Mouse (Mus musculus): ENCODE measurements around the gene Usp15.

GRCm38 (mm10) chr10:123063021-123063420, 133.8 kb downstream of the Usp15 start:
- TF ChIP-seq GATA1 (IDR thresholded peaks at IDR 0.05; ENCODE audit: low read length), result no peak
- TF ChIP-seq TAL1 (IDR thresholded peaks at IDR 0.05; ENCODE audit: low read length), result no peak

All from erythroblast, embryonic 14.5 days (primary cell).